Mouse (Mus musculus) ovary, postnatal 10 days (tissue): ENCODE measurements around the gene Pparg.

Source experiments
- DNase-seq: peaks from one replicate; pipeline ENCODE4 v3.0.0; 2022; ENCODE audit warnings: low spot score

Gene Pparg

DNA sequence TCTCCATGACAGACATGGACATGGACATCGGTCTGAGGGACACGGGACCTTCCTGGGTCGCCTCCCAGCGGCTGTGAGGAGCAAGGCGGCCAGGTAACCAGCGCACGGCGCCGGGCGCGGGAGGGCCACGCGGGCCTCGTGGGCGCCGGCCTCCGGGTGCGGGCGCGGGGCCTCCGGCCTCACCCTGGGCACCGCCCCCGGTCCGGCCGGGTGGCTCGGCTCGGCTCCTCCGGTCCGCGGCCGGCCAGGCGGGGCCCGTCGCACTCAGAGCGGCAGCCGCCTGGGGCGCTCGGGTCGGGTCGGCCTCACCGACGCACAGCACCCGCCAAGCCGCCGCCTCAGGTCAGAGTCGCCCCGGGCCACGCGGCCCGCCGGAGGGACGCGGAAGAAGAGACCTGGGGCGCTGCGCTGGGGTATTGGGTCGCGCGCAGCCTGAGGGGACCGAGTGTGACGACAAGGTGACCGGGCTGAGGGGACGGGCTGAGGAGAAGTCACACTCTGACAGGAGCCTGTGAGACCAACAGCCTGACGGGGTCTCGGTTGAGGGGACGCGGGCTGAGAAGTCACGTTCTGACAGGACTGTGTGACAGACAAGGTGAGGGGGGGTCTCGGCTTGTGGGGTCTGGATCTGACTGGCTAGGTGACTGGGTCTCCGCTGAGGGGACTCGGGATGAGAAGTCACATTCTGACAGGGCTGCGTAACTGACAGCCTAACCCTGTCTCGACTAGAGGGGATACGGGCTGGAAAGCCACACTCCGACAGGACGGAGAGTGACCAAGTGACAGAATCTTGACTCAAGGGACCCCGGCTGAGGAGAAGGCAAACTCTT, at the start of gene Pparg:
Gene Pparg (plus strand): TSS at position 176 of the 830 bp plus-strand sequence.
- DNase-seq = peak; percentile 38

DNA sequence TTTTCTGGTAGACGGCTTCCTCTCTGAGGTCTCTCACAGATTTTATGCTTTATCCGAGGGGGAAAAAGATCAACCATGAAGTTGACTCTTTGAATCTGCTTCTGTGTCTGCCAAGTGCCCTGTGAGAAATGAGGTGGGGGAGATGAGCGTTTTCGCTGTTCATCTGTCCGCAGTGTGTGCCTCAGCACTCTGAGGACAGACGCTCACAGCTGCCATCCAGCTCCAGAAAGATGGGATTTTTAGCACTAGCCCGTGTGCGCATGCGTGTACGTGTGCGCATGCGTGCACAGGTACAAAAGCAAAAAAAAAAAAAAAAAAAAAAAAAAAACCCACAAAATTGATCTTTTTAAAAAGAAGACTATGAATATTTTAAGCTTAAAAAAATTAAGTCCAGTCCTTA, 48.0 kb upstream of the Pparg start:
- no peak for DNase-seq

- DNase-seq = no peak
Observed at GRCm38 (mm10) chr6:115313235-115313738, 47.5 kb upstream of the Pparg start.

DNA sequence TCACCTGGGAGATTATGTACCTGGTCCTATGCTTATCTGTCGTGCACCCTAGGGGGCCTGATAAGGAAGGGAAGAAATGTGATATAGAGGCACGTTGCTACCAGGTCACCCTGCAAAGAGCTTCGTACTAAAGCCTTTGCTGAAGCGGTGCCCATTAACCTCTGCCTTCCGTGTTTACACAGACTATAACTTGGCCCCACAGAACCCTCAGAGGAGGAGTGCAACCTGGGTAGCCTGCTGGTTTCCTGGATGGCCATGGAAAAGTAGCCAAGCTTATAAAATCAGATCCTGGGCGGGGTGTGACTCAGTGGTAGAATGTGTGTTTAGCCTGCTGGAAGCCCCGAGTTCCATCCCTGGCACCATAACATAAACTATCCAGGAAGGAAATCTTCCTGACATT, 46.8 kb upstream of the Pparg start:
- no peak for DNase-seq

GRCm38 (mm10) chr6:115315770-115316169, 45.0 kb upstream of the Pparg start:
- no peak for DNase-seq

- DNase-seq = no peak
Observed at GRCm38 (mm10) chr6:115316811-115317221, 43.9 kb upstream of the Pparg start.

GRCm38 (mm10) chr6:115318811-115319210, 41.9 kb upstream of the Pparg start:
- no peak for DNase-seq

- no peak for DNase-seq
Observed at GRCm38 (mm10) chr6:115319686-115320085, 41.1 kb upstream of the Pparg start.

- no peak for DNase-seq
Observed at GRCm38 (mm10) chr6:115320927-115321714, 39.6 kb upstream of the Pparg start.

DNA sequence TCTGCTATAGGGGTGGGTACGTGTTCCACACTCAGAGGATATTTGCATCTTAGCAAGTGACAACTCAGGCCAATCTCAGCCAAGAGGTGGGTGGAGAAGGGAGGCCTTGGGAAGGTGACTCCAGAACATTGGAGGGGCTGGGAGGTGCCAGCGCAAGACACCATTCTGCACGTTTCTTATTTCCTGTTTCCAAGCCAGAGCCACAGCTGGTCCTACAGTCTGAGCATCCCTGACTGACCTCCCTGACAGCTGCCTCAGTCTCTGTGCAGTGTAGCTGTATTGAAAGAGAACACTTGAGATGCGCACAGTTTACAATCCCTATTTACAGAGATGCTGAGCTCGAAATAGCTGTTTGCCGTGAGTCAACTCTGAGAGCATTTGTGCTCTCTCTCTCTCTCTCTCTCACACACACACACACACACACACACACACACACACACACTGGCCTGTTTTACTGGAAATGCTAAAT, 38.8 kb upstream of the Pparg start:
- DNase-seq = no peak

DNA sequence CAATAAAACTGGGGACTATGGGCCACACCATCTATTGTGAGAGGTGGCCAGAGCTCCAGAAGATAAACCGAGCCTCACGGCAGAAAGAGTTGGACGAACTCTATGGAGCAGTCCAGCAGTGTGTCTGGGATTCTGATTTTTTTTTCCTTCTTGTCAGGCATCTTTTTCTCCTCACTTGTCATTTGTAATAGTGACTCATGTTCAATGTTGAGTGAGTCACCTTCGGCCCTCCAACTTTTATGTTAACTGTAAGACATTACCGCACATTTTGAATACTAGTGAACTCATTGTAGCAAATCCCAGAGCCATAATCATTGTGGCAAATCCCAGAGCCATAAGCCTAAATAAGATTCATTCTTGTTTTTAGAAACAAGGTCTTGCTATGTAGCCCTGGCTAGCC, 37.8 kb upstream of the Pparg start:
- DNase-seq = no peak

DNA sequence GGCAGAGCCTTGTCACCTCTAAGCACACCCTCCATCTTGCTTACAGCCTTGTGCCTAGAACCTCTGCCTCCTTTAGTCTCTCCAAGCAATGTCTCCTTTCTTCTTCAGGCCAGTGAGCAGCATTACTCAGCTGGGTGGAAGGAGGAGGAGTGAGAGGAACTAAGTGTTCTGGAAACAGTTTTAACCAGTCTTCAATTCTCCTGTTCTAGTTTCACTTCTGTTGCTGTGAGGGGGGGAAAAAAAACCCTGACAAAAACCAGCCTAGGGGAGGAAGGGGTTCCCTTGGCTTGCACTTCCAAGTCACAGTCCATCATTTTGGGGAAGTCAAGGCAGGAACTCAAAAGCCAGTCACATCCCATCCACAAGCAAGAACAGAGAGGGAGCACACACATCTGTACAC, 29.8 kb upstream of the Pparg start:
- DNase-seq = no peak

DNA sequence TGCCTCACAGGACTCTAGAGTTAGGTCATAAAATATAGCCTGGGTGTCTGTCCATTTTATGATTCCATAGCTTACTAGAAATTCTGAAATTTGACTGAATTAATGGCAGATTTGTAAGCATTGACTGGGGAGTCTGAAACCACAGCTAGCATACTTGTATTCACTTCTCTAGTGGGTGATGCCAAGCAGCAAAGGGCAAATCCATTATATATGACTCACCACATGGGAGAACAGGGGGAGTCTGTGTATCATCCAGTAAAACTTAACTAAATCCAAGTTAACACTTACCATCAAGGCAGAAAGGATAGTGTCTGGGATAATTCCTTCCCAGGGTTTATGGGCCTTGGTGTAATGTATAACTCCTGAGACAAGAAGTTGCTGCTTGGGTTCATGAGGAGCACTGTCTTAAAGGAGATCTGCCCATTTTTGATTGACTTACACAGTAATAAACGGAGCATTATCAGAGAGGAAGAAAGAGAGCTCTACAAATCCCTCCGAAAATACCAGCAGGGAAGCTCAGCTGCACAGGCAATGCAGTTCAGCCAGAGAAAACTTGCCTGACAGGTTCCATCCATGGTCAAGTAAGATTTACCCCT, 27.6 kb upstream of the Pparg start:
- DNase-seq = no peak

DNA sequence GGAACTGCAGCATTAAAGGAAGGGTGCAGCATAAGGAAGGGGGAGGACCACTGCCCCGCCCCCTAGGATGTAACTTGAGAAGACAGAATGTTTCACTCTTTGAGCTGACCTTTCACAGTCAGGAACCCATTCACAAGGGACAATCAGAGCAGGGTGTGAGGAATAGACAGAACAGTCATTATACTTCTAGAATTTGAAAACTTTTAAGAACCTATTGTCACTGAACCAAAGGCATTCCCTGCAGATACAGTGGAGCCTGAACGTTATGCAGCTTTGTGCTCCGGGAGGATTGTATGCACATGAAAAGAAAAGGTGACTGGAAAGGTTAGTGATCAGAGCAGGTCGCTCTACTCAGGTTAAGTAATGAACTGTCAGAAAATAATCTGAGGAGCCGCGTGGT, 25.2 kb upstream of the Pparg start:
- no peak for DNase-seq

DNA sequence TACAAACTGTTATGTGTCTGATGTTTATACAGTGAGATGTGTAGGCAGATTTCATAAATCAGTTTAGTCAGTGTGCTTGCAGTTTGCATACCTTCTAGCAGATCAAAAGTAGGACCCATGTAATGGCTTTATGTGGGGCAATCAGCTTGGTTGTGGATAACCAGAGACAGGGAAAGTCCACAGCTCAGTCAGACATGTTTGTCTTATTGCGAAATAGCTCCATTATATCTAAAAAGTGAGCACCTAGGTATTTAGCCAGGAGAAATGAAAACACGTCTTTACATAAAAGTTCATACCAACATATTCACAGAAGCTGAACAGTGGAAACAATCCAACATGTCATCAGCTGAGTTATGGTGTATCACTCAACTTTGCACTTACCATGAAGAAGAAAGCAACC, 20.7 kb upstream of the Pparg start:
- DNase-seq = no peak

DNA sequence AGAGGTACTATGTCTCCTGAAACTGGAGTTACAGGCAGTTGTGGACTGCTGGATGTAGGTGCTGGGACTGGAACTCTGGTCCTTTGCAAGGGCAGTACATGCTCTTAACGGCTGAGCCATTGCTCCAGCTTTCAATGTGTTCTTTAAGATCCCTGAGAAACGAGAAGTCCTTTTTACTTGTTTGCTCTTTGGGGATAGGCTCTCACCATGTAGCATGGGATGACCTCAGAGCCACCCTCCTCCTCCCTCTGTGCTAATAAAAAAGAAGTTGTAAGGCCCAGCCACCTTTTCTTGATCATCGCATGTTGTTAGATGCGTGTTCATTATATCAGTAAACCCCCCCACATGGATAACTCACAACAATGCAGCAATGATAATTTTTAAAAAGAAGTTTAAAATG, 17.7 kb upstream of the Pparg start:
- DNase-seq = no peak

- no peak for DNase-seq
Observed at GRCm38 (mm10) chr6:115343570-115343969, 17.2 kb upstream of the Pparg start.

GRCm38 (mm10) chr6:115344101-115344500, 16.6 kb upstream of the Pparg start:
- DNase-seq = no peak

GRCm38 (mm10) chr6:115344513-115344912, 16.2 kb upstream of the Pparg start:
- no peak for DNase-seq

DNA sequence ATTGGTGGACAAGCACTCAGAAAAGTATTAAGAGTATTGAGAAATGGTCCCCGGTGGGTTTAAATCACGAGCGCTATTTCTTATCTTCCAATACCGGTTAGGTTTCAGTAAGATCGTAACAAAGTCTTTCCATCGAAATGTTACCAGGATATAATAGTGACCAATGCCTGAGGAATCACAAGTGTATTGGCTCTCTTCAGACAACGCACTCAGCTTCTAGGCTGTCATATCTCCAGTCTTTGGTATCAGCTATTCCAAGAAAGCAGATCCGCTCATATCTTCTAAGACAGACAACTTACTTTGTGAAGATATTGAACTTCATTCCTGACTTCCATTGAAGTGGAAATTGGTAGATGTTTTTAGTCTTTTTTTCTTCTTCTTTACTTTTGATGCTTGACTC, 15.7 kb upstream of the Pparg start:
- DNase-seq = no peak

DNA sequence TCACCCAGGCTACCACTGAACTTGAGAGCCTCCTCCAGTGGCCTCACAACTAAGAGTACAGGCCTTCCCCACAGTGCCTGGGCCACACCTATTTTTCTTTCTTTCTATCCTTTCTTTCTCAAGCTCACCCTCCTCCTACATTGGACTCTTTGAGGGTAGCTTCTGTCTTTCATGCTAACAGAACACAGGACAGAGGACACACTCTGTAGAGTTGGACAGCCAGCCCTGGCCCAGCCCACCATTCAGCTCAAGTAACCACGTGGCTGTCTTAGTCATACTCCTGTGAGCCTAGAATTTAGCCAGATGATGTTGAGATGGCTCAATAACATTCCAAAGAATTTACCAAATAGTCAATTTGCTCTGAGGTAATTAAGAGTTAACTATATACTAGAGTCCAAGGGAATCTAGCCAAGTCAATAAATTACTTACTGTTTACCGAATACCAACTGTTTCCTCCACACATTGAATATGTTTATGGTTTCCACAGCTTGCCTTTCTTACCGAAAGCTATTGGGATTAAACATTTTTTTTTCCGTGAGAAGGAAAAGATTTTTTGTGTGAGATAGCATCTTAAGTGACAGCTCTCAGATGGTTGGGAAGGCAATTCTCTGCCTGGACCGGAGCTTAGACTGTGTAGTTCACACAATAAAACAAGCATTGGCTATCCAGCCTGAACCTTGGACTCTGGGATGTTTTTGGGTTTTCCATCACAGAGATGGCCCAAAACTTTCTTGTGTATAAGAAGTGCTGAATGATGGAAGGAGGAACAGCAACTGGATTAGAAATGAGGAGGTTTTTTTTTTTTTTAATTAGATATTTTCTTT, 10.9 kb upstream of the Pparg start:
- DNase-seq = no peak
